Mouse (Mus musculus) testis, adult 2 months (tissue): Measurements from ENCODE around the gene Tldc2. TPM values are rescaled to one million over a fixed set of nuclear protein-coding genes. Genes with fewer than 3 reads are reported as not detected.

Experiments
- H3K27ac ChIP-seq: fragments of 200-500 bp; 2 replicates; pipeline ENCODE4 v1.5.1; 2012; ENCODE audit warnings: low read depth, low read length; ENCODE audit not compliant: control insufficient read depth, insufficient read depth
- H3K27me3 ChIP-seq: fragments of 200-500 bp; 2 replicates; pipeline ENCODE4 v1.6.1; 2012; ENCODE audit warnings: mild to moderate bottlenecking, low read length, moderate library complexity; ENCODE audit not compliant: control insufficient read depth, insufficient read depth
- H3K36me3 ChIP-seq: fragments of 200-500 bp; 2 replicates; pipeline ENCODE4 v1.6.1; 2012; ENCODE audit warnings: mild to moderate bottlenecking, low read length; ENCODE audit not compliant: control insufficient read depth, insufficient read depth
- H3K4me1 ChIP-seq: fragments of 200-500 bp; 2 replicates; pipeline ENCODE4 v1.6.1; 2012; ENCODE audit warnings: low read length; ENCODE audit not compliant: control insufficient read depth, insufficient read depth
- H3K4me3 ChIP-seq: fragments of 200-500 bp; 2 replicates; pipeline ENCODE4 v1.5.1; 2012; ENCODE audit warnings: low read depth, mild to moderate bottlenecking, low read length, moderate library complexity, mixed read lengths; ENCODE audit not compliant: control insufficient read depth
- CTCF ChIP-seq: fragments of 200-500 bp; IDR thresholded peaks from 2 replicates; pipeline ENCODE4 v1.5.1; 2012; ENCODE audit warnings: low read depth, mild to moderate bottlenecking, inconsistent platforms, low read length, moderate library complexity; ENCODE audit not compliant: control insufficient read depth, insufficient read depth, insufficient replicate concordance
- POLR2A ChIP-seq: fragments of 200-500 bp; IDR thresholded peaks from 2 replicates; pipeline ENCODE4 v1.6.1; 2012; ENCODE audit warnings: low read depth, mild to moderate bottlenecking, inconsistent platforms, low read length, moderate library complexity; ENCODE audit not compliant: control insufficient read depth
- polyA plus RNA-seq: library from polyadenylated mRNA; depleted of rRNA; stranded (reverse); fragments of >200 nt; gene quantifications from 2 replicates; pipeline ENCODE4 v1.2.3, GENCODE M21; 2012

Tldc2 gene
- polyA plus RNA-seq, 1 experiment = not detected

GRCm38 (mm10) chr2:157045932-157046331 is 40.9 kb upstream of the Tldc2 start:
- Histone ChIP-seq H3K4me1 (peaks cover 12% of the 10 kb centered on the region), H3K27ac (no peak overlapping the region), H3K4me3 (no peak overlapping the region), H3K27me3 (no peaks in the 10 kb centered on the region), H3K36me3 (no peaks in the 10 kb centered on the region)
- TF ChIP-seq POLR2A (no peak), CTCF (no peak)

DNA sequence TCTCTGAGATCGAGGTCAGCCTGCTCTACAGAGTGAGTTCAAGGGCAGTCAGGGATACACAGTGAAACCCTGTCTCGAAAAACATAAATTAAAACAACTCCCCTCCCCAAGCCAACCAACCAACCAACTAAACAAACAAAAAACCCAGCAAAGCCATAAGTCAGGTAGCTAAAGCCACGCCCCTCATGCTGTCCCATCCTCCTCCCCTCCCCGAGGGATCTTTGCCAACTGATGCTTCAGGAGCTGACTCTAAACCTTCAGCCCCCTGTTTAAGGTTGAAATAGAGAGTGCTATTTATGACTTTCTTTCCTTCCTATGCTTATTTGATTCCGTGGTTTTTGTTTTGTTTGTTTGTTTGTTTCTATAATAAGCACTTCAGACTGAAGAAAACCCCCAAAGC is 39.9 kb upstream of the Tldc2 start:
- Histone ChIP-seq H3K4me1 (peaks cover 12% of the 10 kb centered on the region), H3K4me3 (no peak overlapping the region), H3K27ac (no peak overlapping the region), H3K36me3 (no peaks in the 10 kb centered on the region), H3K27me3 (no peaks in the 10 kb centered on the region)
- TF ChIP-seq CTCF = no peak
- TF ChIP-seq POLR2A = no peak

GRCm38 (mm10) chr2:157048395-157049181 is 38.3 kb upstream of the Tldc2 start:
- no peak overlapping the region for H3K27ac ChIP-seq
- no peaks in the 10 kb centered on the region for H3K36me3 ChIP-seq
- no peak overlapping the region for H3K4me3 ChIP-seq
- H3K27me3 ChIP-seq = no peaks in the 10 kb centered on the region
- H3K4me1 ChIP-seq = peaks cover 12% of the 10 kb centered on the region
- no peak for TF ChIP-seq POLR2A
- TF ChIP-seq CTCF = no peak

DNA sequence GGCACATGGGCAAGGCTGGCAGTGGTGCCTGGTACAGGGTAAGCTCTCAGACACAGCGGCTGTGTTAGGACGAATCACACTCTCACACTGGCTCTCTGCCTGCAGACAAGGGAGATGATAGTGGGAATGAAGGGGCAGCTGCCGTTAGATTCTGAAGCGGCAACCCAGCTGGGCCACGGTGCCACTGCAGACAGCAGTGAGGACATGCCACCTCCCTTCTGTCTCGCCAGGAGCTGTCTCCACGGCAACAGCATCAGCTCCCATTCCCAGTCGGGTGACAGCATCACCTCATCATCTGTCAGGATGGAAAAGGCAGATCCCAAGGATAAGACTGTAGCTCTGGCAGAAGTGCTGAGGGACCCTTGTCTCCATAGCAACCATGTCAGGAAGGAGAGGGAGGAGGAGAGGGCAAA is 37.0 kb upstream of the Tldc2 start:
- Histone ChIP-seq H3K27ac (no peak overlapping the region), H3K36me3 (no peaks in the 10 kb centered on the region)

DNA sequence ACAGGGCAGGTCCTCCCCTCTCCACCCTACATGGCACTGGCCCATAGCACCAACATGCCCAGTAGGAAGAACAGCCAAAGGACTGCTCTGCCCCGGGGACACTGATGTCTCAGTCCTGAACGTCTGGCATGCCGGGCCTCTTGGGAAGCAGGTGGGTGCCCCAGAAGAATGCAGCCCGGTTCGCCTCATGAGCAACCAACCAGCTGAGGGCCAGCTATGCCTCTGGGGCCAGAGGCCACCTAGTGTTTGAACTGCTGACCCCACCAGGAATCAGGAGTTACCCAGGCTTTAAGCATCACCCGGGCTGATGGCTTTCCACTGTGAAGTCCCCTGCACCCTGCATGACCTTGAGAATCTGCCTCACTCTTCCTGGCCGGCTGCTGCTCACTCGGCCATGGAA is 34.4 kb upstream of the Tldc2 start:
- Histone ChIP-seq H3K27ac (no peak overlapping the region), H3K27me3 (no peaks in the 10 kb centered on the region), H3K4me3 (no peak overlapping the region), H3K36me3 (no peaks in the 10 kb centered on the region), H3K4me1 (peaks cover 12% of the 10 kb centered on the region)
- no peak for TF ChIP-seq POLR2A
- no peak for TF ChIP-seq CTCF

More for the DNA sequence above, 37.0 kb upstream of the Tldc2 start:
- H3K4me3 ChIP-seq = no peak overlapping the region
- H3K4me1 ChIP-seq = peaks cover 12% of the 10 kb centered on the region
- H3K27me3 ChIP-seq = no peaks in the 10 kb centered on the region
- TF ChIP-seq POLR2A (no peak), CTCF (no peak)

DNA sequence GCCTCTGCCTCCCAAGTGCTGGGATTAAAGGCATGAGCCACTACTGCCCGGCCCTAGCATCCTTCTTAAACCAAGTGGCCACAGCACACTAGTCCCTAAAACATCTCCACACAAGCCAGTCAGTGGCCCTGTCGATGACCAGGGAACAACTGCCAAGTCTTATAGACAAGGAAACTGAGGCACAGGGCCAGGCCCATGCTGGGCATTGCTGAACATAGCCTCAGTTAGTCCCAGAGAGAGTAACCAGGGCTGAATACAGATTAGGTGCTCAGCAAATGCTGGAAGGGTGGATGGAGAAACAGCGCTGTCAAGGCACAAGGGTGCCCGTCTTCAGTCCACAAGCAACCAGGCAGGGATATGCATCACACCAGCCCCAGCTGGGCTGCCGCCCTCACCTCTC is 33.7 kb upstream of the Tldc2 start:
- H3K36me3 ChIP-seq = no peaks in the 10 kb centered on the region
- H3K4me1 ChIP-seq = peaks cover 12% of the 10 kb centered on the region
- H3K27ac ChIP-seq = no peak overlapping the region
- H3K27me3 ChIP-seq = no peaks in the 10 kb centered on the region
- no peak overlapping the region for H3K4me3 ChIP-seq
- TF ChIP-seq CTCF (no peak), POLR2A (no peak)

DNA sequence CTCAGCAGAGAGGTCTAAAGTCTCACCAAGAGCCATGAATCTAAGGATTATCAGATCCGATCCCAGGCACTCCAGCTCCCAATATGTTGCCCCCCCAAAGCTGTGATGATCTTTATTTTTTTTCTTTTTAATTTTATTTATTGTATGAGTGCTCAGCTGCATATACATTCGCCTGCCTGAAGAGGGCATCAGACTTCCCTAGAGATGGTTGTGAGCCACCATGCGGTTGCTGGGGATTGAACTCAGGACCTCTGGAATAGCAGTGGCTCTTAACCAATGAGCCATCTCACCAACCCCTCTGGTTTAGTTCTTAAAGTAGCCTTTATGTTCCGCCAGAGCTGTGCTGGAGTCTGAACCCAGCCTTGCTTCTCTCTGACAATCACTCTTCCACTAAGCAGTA is 33.1 kb upstream of the Tldc2 start:
- Histone ChIP-seq H3K36me3 (no peaks in the 10 kb centered on the region), H3K27ac (no peak overlapping the region), H3K27me3 (no peaks in the 10 kb centered on the region), H3K4me1 (peaks cover 9% of the 10 kb centered on the region), H3K4me3 (no peak overlapping the region)
- TF ChIP-seq CTCF (no peak), POLR2A (no peak)
